Mouse (Mus musculus): ENCODE measurements around the gene Sema6b.

DNA sequence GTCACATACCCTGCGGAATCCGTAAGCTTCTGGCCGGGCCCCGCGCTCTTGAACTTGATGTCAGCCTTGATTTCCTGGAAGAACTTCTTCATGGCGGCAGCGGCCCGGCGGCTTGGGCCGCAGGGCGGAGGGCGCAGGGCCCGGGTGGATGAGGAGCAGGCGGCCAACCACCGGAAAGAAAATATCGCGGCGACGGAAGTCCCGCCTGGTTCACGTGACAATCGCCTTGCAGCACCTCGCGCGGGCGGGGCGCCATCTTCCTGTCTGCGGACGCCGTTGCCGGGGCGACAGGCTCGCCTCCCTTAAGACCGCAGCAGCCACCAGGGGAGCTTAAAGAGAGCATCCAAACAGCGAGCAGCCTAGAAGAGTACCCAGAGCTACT lies 65.3 kb downstream of the Sema6b start, which contains the start of gene Ubxn6:
- TF ChIP-seq CTCF (IDR thresholded peaks at IDR 0.05; ENCODE audit: borderline replicate concordance, insufficient read depth, low read length) (no peak), POLR2A (IDR thresholded peaks at IDR 0.05; ENCODE audit: low read depth, low read length) (no peak; the same call in 1 of the 2 replicates)
